Comparison of ENCODE assay signal across 50 mouse cellular contexts in the genomic region with DNA sequence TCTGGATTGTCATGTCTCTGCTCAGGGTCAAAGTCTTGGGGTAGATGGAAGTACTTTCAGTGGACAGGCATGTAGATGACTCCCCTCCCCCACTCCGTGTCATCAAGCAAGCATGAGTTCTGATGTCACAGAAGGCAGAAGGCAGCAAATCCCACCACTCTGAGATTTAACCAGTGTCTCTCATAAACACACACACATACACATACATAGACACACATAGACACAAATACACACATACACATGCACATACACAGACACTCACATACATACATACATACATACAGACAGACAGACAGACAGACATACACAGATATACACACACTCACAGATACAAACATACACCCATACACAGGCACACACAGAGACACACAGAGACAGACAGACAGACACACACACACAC. TPM values are rescaled to one million over a fixed set of nuclear protein-coding genes. Genes with fewer than 3 reads are reported as not detected.
"Had no signal": no experiment of that assay in that cellular context is flagged by ENCODE, and none has a peak within 500 bp of the region (broad histone marks: within the 10 kb centered on the region; RNA-seq: fewer than 3 reads in every experiment).

A gene (minus strand): TSS at position 101 of the 400 bp plus-strand sequence.

- H3K27me3 ChIP-seq: hindbrain, embryonic 12.5 days; hindbrain, embryonic 15.5 days; intestine, embryonic 15.5 days; kidney, embryonic 15.5 days had no signal

- DNase-seq: heart, postnatal 10 days; heart, postnatal 14 days; heart, postnatal 4 days; kidney, adult 11 months; kidney, adult 18-20 months; kidney, adult 2 months; kidney, adult 8-10 months; kidney, adult 9 months; kidney, postnatal 10 days; kidney, postnatal 14 days; kidney, postnatal 25 days; kidney, postnatal 36 days; kidney, postnatal 4 days; layer of hippocampus, adult 9-11 months; layer of hippocampus, postnatal 36 days had no signal

- H3K4me3 ChIP-seq: heart, embryonic 10.5 days; heart, embryonic 12.5 days; heart, embryonic 13.5 days; heart, embryonic 15.5 days; hindbrain, embryonic 10.5 days; hindbrain, embryonic 12.5 days; hindbrain, embryonic 13.5 days; hindbrain, embryonic 15.5 days; intestine, embryonic 15.5 days; kidney, embryonic 15.5 days; layer of hippocampus, adult 2 months had no signal

- H3K36me3 ChIP-seq: heart, embryonic 10.5 days; heart, embryonic 12.5 days; heart, embryonic 13.5 days; heart, embryonic 15.5 days; hindbrain, embryonic 10.5 days; hindbrain, embryonic 12.5 days; hindbrain, embryonic 13.5 days; hindbrain, embryonic 15.5 days; intestine, embryonic 15.5 days; kidney, embryonic 15.5 days had no signal

- H3K27ac ChIP-seq: heart, embryonic 10.5 days; heart, embryonic 13.5 days; heart, embryonic 15.5 days; hindbrain, embryonic 10.5 days; hindbrain, embryonic 12.5 days; hindbrain, embryonic 13.5 days; hindbrain, embryonic 14.5 days; hindbrain, embryonic 15.5 days; hindbrain, postnatal 0 days; intestine, embryonic 15.5 days; kidney, embryonic 15.5 days; kidney, postnatal 0 days; layer of hippocampus, adult 2 months had no signal

- H3K4me1 ChIP-seq: hindbrain, embryonic 10.5 days; hindbrain, embryonic 12.5 days; hindbrain, embryonic 13.5 days; hindbrain, embryonic 15.5 days; intestine, embryonic 15.5 days; kidney, embryonic 15.5 days had no signal

RNA-seq across cellular contexts. Expression of the gene that starts here (rescaled TPM):
- total RNA-seq: heart, postnatal 10 days; heart, postnatal 14 days; heart, postnatal 25 days; heart, postnatal 4 days; hematopoietic stem cell, adult 5-6 weeks; hindbrain, postnatal 0 days; layer of hippocampus, adult 18-20 months; layer of hippocampus, adult 2 months; layer of hippocampus, adult 8-10 months; layer of hippocampus, postnatal 10 days; layer of hippocampus, postnatal 14 days; layer of hippocampus, postnatal 25 days; layer of hippocampus, postnatal 36 days; left cerebral cortex, adult 18-20 months had no signal
- polyA plus RNA-seq: heart, embryonic 10.5 days; heart, embryonic 11.5 days; heart, embryonic 12.5 days; heart, embryonic 13.5 days; heart, embryonic 14.5 days; heart, embryonic 15.5 days; heart, embryonic 16.5 days; heart, postnatal 0 days; hindbrain, embryonic 10.5 days; hindbrain, embryonic 11.5 days; hindbrain, embryonic 12.5 days; hindbrain, embryonic 13.5 days; hindbrain, embryonic 14.5 days; hindbrain, embryonic 15.5 days; hindbrain, embryonic 16.5 days; hindbrain, postnatal 0 days; inflammation-experienced regulatory T-cells, adult 6 months; intestine, embryonic 14.5 days; intestine, embryonic 15.5 days; intestine, embryonic 16.5 days; intestine, postnatal 0 days; kidney, adult 2 months; kidney, embryonic 14.5 days; kidney, embryonic 15.5 days; kidney, embryonic 16.5 days; kidney, postnatal 0 days; large intestine, adult 2 months had no signal
